Mouse (Mus musculus) embryonic facial prominence, embryonic 14.5 days (tissue): ENCODE data around the gene Txndc15. TPM values are rescaled to one million over a fixed set of nuclear protein-coding genes. Genes with fewer than 3 reads are reported as not detected.

Experiments
- ATAC-seq: fragments of 200-750 bp; cut with Nextera tagmentation; 2 replicates; pipeline ENCODE4 v1.8.0; 2017; ENCODE audit warnings: low read depth, moderate number of reproducible peaks, moderate TSS enrichment
- DNase-seq: peaks from one replicate; pipeline ENCODE4 v3.0.0-alpha.2; 2015; ENCODE audit warnings: low spot score
- H3K27ac ChIP-seq: fragments of 300-500 bp; sonication (generic); replicated peaks from 2 replicates; pipeline ENCODE4 v1.5.1; 2014; ENCODE audit warnings: low read depth, mild to moderate bottlenecking, low read length, moderate library complexity
- H3K27me3 ChIP-seq: fragments of 300-500 bp; sonication (generic); replicated peaks from 2 replicates; pipeline ENCODE4 v1.6.1; 2014; ENCODE audit warnings: low read length; ENCODE audit not compliant: control insufficient read depth, insufficient read depth
- H3K36me3 ChIP-seq: fragments of 300-500 bp; sonication (generic); 2 replicates; pipeline ENCODE4 v1.6.1; 2014; ENCODE audit warnings: low read length, mixed read lengths; ENCODE audit not compliant: control insufficient read depth, insufficient read depth
- H3K4me1 ChIP-seq: fragments of 300-500 bp; sonication (generic); 2 replicates; pipeline ENCODE4 v1.6.1; 2014; ENCODE audit warnings: antibody characterized with exemption, low read length; ENCODE audit not compliant: control insufficient read depth, insufficient read depth
- H3K4me2 ChIP-seq: fragments of 300-500 bp; sonication (generic); 2 replicates; pipeline ENCODE4 v1.6.1; 2014; ENCODE audit warnings: low read depth, mild to moderate bottlenecking, low read length, moderate library complexity, mixed read lengths
- H3K4me3 ChIP-seq: fragments of 300-500 bp; sonication (generic); 2 replicates; pipeline ENCODE4 v1.5.1; 2014; ENCODE audit warnings: low read depth, mild to moderate bottlenecking, low read length
- H3K9ac ChIP-seq: fragments of 300-500 bp; sonication (generic); 2 replicates; pipeline ENCODE4 v1.6.1; 2014; ENCODE audit warnings: low read depth, mild to moderate bottlenecking, low read length, moderate library complexity, mixed read lengths
- H3K9me3 ChIP-seq: fragments of 300-500 bp; sonication (generic); 2 replicates; pipeline ENCODE4 v1.6.1; 2016; ENCODE audit warnings: low read length; ENCODE audit not compliant: control insufficient read depth
- WGBS: fragments of 180-500 bp; shearing (Covaris S2); extraction: QIAGEN DNeasy Blood & Tissue Kit; methylation state at CpG from one replicate; pipeline ENCODE4 v1.1.7; 2014; 5-methylcytosine and 5-hydroxymethylcytosine counted together
- polyA plus RNA-seq: library from polyadenylated mRNA; unstranded; fragments of >200 nt; fragmentation: Nextera tagmentation; extraction: Ambion mirVana; gene quantifications from 2 replicates; pipeline ENCODE4 v1.2.1, GENCODE M21; 2014

Txndc15 gene
- 98.9 and 99.8 TPM in 2 replicates for polyA plus RNA-seq

DNA sequence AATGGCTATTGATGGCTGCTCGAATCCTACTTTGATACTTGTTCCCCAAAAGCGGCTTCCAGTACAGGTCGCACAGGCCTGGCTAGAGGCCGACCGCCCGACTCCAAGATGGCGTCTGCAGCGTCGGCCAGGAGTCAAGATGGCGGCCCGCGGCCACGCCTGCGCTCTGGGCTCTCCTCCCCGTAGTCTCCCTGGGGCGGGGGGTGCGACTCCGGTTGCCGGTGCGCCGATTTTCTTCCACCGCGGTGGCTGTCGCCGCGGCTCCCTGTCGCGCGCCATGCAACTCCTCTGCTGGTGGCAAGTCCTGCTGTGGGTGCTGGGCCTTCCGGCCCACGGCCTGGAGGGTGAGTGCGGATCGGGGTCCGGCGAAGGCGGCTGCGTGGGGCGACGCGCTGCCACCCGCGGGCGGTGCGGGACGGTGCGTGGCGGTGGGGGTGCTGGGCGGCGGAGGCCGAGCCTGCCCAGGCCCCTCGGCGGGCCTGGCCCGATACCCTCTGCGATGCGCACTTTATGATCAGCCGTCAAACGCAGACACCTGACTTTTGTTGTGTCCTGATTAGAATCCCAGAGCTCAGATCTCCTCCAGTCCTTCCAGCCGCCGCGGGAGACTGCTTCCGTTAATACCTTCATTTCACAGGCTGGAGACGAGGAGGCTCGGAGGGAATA, at the start of gene Txndc15:
Gene Txndc15, plus strand, starts transcription at position 150 of the 666 bp plus-strand sequence.
- Histone ChIP-seq H3K4me1 (peaks cover 5% of the 10 kb centered on the region; the same call in 1 of the 2 replicates), H3K27ac (peak within 1 kb of the TSS; percentile 83), H3K4me3 (peak within 1 kb of the TSS; percentile 92), H3K9ac (peak within 1 kb of the TSS; percentile 95), H3K27me3 (no peaks in the 10 kb centered on the region), H3K36me3 (peaks cover 17% of the 10 kb centered on the region), H3K4me2 (peak within 1 kb of the TSS; percentile 61), H3K9me3 (no peaks in the 10 kb centered on the region)
- under 1% methylated on average over 41 of the region's 63 CpGs for WGBS
- DNase-seq = peak; percentile 92
- ATAC-seq = peak; percentile 94

- Histone ChIP-seq H3K4me1 (no peaks in the 10 kb centered on the region), H3K36me3 (peaks cover 97% of the 10 kb centered on the region), H3K9ac (no peak overlapping the region), H3K27me3 (no peaks in the 10 kb centered on the region), H3K9me3 (0 out of 2 replicates have a peak, but pooled peaks cover 8% of the 10 kb centered on the region), H3K4me2 (no peak overlapping the region), H3K4me3 (no peak overlapping the region), H3K27ac (no peak overlapping the region)
- WGBS = 75% methylated on average over 6 of the region's 6 CpGs
- ATAC-seq (no peak), DNase-seq (peak; percentile 19)
Observed at GRCm38 (mm10) chr13:55668550-55668949, 45.9 kb upstream of the Txndc15 start.

DNA sequence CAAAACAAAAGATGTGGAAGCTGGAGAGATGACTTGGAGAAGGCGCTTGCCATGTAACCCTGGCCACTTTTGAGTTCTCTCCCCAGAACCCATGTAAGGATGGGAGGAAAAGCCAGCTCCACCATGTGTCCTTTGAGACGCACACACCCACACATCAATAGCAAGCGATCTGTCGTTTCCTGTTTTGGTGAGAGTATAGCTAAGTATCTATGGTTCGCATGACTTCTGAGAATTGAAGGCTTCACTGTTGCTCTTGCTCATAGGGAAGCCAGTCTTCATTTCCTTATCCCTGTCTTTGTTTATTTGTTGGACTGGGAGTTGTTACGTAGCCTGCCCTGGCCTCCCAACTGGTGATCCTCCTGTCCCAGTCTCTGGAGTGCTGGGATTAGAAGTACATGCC, 41.7 kb upstream of the Txndc15 start:
- Histone ChIP-seq H3K4me3 (no peak overlapping the region), H3K27ac (no peak overlapping the region), H3K9ac (no peak overlapping the region), H3K4me1 (no peaks in the 10 kb centered on the region), H3K4me2 (no peak overlapping the region), H3K9me3 (0 out of 2 replicates have a peak, but pooled peaks cover 8% of the 10 kb centered on the region), H3K27me3 (no peaks in the 10 kb centered on the region), H3K36me3 (peaks cover 93% of the 10 kb centered on the region)
- no peak for ATAC-seq
- no peak for DNase-seq
- 91% methylated on average over 6 of the region's 6 CpGs for WGBS

DNA sequence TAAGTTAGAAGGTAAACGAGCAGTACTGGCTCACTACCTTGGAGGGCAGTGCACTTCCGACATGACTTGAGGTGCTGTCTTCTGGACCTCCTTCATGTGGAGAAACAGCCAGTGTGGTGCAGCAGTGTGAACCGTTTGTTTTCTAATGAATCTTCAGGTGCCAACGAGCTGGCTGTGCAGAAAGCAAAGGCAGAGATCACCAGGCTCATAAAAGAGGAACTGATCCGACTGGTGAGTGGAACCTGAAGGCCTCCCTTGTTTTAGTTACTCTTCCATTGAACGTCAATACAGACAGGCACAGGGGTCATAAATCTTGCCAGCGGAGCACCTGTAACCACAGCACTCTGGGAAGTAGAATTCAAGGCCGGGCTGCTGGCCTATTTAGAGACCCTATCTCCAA, 37.1 kb upstream of the Txndc15 start:
- WGBS = 91% methylated on average over 8 of the region's 8 CpGs
- Histone ChIP-seq H3K9me3 (no peaks in the 10 kb centered on the region), H3K4me1 (no peaks in the 10 kb centered on the region), H3K4me3 (no peak overlapping the region), H3K9ac (no peak overlapping the region), H3K27me3 (no peaks in the 10 kb centered on the region), H3K4me2 (no peak overlapping the region), H3K27ac (no peak overlapping the region), H3K36me3 (peaks cover 86% of the 10 kb centered on the region)
- ATAC-seq (no peak), DNase-seq (no peak)

GRCm38 (mm10) chr13:55682201-55682600, 32.2 kb upstream of the Txndc15 start:
- Histone ChIP-seq H3K27ac (no peak overlapping the region), H3K4me1 (no peaks in the 10 kb centered on the region), H3K36me3 (peaks cover 42% of the 10 kb centered on the region), H3K9ac (no peak overlapping the region), H3K27me3 (no peaks in the 10 kb centered on the region), H3K4me2 (no peak overlapping the region), H3K9me3 (no peaks in the 10 kb centered on the region), H3K4me3 (no peak overlapping the region)
- no peak for DNase-seq
- no peak for ATAC-seq
- 75% methylated on average over 9 of the region's 9 CpGs for WGBS

DNA sequence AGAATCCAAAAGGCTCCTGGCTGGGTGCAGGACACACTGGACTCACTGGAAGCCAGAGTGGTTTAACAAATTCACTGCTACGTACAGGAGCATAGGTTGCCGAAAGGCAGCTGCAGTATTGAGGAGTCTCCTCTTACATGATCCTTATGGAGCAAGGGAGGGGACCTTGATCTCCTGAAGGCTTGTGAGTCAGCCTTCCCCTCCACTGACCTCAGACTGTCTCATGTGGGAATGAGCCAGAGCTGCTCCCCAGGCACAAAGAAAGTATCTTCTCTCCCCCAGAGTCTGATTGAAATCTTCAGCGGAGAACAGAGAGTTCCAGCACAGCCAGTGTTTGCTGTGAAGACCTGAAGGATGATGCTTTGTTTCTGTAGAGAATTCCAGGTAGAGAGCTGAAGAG, 30.9 kb upstream of the Txndc15 start:
- H3K9me3 ChIP-seq = no peaks in the 10 kb centered on the region
- H3K9ac ChIP-seq = no peak overlapping the region
- H3K4me2 ChIP-seq = no peak overlapping the region
- H3K27ac ChIP-seq = no peak overlapping the region
- H3K27me3 ChIP-seq = no peaks in the 10 kb centered on the region
- DNase-seq (no peak), ATAC-seq (no peak)
- no peak overlapping the region for H3K4me3 ChIP-seq
- 91% methylated on average over 3 of the region's 3 CpGs for WGBS
- peaks cover 29% of the 10 kb centered on the region; the same call in 1 of the 2 replicates for H3K36me3 ChIP-seq
- no peaks in the 10 kb centered on the region for H3K4me1 ChIP-seq

DNA sequence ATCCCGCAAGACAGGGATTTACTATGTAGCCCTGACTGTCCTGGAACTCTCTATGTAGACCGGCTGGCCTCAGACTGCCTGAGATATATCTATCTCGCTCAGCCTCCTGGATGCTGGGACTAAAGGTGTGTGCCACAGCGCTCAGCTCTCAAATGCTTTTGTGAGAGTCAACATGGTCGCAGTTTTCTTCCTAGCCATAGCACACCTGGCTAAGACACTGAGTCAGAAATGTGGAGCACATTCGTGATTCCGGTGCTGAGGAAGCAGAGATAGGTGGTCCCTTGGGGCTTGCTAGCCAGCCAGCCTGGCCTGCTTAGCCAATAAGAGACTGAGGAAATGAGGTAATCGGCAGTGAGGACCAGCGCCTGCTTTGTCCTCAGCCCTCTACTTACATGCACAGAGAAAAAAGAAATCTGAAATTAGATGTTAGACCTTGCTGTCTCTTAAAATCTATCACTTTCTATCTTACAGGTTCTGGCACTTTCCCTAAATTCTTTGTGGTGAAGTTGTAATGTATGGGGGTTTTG, 28.3 kb upstream of the Txndc15 start:
- H3K27me3 ChIP-seq = no peaks in the 10 kb centered on the region
- DNase-seq (peak; percentile 43), ATAC-seq (no peak; the same call in 1 of the 2 replicates)

DNA sequence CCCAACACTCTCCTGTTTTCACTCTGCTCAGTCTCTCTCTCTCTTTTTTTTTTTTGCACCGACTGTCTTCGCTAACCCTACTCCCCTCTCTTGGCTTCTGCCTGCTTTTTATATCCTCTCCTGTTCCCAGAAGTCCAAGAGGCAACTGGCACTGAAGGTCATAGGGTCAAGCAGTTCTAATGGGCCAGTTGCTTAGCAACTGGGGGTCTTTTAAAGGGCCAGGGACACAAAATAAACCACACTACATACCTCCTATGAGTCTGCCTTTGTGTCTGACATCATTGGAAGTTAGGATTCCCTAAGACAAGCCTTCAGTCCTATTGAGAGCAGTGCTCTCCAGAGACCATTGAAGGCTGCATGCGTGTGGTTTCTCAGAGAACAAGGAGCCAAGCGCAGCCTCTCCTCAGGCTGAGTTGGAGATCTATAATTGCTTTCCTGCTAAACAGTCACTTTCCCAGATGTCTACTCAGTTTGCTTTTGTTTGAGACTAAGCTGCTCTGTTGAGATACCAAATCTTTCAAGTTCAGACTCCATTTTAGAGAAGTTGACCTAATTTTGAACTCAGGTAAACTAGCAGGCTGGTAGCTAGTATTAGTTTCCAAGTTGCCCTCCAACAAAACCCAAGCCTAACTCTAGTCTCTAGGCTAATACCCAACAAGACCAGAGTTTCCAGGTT, 26.4 kb upstream of the Txndc15 start:
- DNase-seq = no peak
- 30% methylated on average over 4 of the region's 4 CpGs for WGBS
- no peak overlapping the region for H3K4me2 ChIP-seq
- no peak for ATAC-seq
- H3K27me3 ChIP-seq = no peaks in the 10 kb centered on the region
- no peak overlapping the region for H3K4me3 ChIP-seq
- no peaks in the 10 kb centered on the region for H3K36me3 ChIP-seq
- H3K9ac ChIP-seq = no peak overlapping the region
- no peak overlapping the region for H3K27ac ChIP-seq
- no peaks in the 10 kb centered on the region for H3K4me1 ChIP-seq
- H3K9me3 ChIP-seq = no peaks in the 10 kb centered on the region

More for the DNA sequence above, 28.3 kb upstream of the Txndc15 start:
- H3K9me3 ChIP-seq = no peaks in the 10 kb centered on the region
- no peak overlapping the region for H3K4me3 ChIP-seq
- 52% methylated on average over 9 of the region's 9 CpGs for WGBS
- no peak overlapping the region for H3K4me2 ChIP-seq
- no peak overlapping the region for H3K27ac ChIP-seq
- no peaks in the 10 kb centered on the region for H3K4me1 ChIP-seq
- no peak overlapping the region for H3K9ac ChIP-seq
- H3K36me3 ChIP-seq = peaks cover 4% of the 10 kb centered on the region; the same call in 1 of the 2 replicates
